Mouse (Mus musculus): ENCODE results near the gene Olfr1443.

GRCm38 (mm10) chr19:12695590-12695989, 17.7 kb downstream of the Olfr1443 start, which contains the start of gene Keg1:
- no peak for TF ChIP-seq POLR2A (IDR thresholded peaks at IDR 0.05; ENCODE audit: insufficient read depth, low read depth, low read length)
- TF ChIP-seq CTCF (IDR thresholded peaks at IDR 0.05; ENCODE audit: insufficient read depth, low read depth, low read length): no peak

Measured in olfactory bulb, adult 2 months (tissue).